Mouse (Mus musculus) cerebellum, adult 2 months (tissue): ENCODE results near the gene Nmi. TPM values are rescaled to one million over a fixed set of nuclear protein-coding genes. Genes with fewer than 3 reads are reported as not detected.

ENCODE experiments used
- DNase-seq, 2 experiments: peaks; one replicate each; pipeline ENCODE4 v3.0.0; 2021
- H3K27ac ChIP-seq: fragments of 200-500 bp; 2 replicates; pipeline ENCODE4 v1.5.1; 2012; ENCODE audit warnings: low read length, control low read depth, inconsistent platforms; ENCODE audit not compliant: insufficient read depth
- H3K27me3 ChIP-seq: fragments of 200-500 bp; 2 replicates; pipeline ENCODE4 v1.6.1; 2012; ENCODE audit warnings: inconsistent platforms, mild to moderate bottlenecking, low read length, moderate library complexity; ENCODE audit not compliant: control insufficient read depth, insufficient read depth
- H3K4me1 ChIP-seq: fragments of 200-500 bp; 2 replicates; pipeline ENCODE4 v1.6.1; 2011; ENCODE audit warnings: low read length; ENCODE audit not compliant: control insufficient read depth, insufficient read depth
- H3K4me3 ChIP-seq: fragments of 200-500 bp; replicated peaks from 2 replicates; pipeline ENCODE3; 2011; ENCODE audit warnings: mild to moderate bottlenecking, low read depth, low read length, control low read depth; ENCODE audit not compliant: insufficient read depth
- CTCF ChIP-seq: fragments of 200-500 bp; IDR thresholded peaks from 2 replicates; pipeline ENCODE4 v1.5.1; 2011; ENCODE audit warnings: low read depth, mild to moderate bottlenecking, control low read depth, low read length, moderate library complexity, borderline replicate concordance; ENCODE audit not compliant: insufficient read depth
- POLR2A ChIP-seq: fragments of 200-500 bp; IDR thresholded peaks from 2 replicates; pipeline ENCODE4 v1.6.1; 2011; ENCODE audit warnings: low read length, control low read depth, borderline replicate concordance; ENCODE audit not compliant: insufficient read depth
- WGBS: fragments of 180-500 bp; shearing (Covaris S2); methylation state at CpG from one replicate; pipeline ENCODE4 v1.1.7; 2018; 5-methylcytosine and 5-hydroxymethylcytosine counted together
- polyA plus RNA-seq: library from polyadenylated mRNA; depleted of rRNA; stranded (reverse); fragments of >200 nt; gene quantifications from 2 replicates; pipeline ENCODE4 v1.2.3, GENCODE M21; 2012

The Nmi gene
- polyA plus RNA-seq, 1 experiment = 6.7 TPM

DNA sequence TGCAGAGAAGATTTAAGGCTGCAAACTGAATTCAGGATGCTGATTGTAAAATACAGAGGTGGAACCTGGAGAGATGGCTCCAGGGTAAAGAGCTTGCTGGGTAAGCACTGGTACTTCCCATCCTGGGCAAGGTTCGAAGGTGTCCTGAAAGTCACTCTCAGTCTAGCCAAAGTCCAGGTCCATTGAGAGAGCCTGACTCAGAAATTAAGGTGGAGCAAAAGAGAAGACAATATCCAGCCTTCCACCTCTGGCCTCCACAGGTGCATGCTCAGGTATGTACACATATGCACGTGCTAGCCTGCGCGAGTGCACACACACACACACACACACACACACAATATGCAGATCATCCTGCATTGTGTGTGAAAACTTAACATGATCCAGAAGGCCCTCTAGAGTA is 2.4 kb downstream of the Nmi start:
- Histone ChIP-seq H3K27me3 (no peaks in the 10 kb centered on the region), H3K4me1 (no peaks in the 10 kb centered on the region), H3K27ac (no peak overlapping the region), H3K4me3 (no peak overlapping the region)
- DNase-seq = no peak
- no peak for TF ChIP-seq POLR2A
- TF ChIP-seq CTCF = no peak
- WGBS = 98% methylated on average over 4 of the region's 4 CpGs

DNA sequence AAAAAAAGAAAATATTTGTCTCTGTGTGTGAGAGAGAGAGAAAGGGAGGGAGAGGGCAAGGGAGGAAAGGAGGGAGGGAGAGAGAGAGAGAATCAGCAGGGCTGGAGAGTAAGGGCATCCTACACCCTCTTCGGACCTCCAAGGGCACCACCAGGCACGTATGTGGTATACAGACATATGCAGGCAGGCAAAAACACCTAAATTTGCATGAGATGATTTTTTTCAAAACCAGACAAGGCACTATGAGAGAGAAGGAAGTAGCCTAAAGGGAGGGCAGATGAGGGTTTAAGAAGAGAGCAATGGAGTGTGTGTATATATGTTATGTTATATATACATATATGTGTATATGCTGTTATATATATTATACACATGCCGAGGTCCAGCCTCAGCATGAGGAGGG is 6.0 kb downstream of the Nmi start:
- 94% methylated on average over 3 of the region's 3 CpGs for WGBS
- H3K27me3 ChIP-seq = no peaks in the 10 kb centered on the region

GRCm38 (mm10) chr2:51953648-51954204 is 19.6 kb downstream of the Nmi start:
- TF ChIP-seq CTCF (no peak), POLR2A (no peak)
- Histone ChIP-seq H3K27me3 (no peaks in the 10 kb centered on the region), H3K27ac (no peak overlapping the region), H3K4me1 (no peaks in the 10 kb centered on the region; the same call in 1 of the 2 replicates), H3K4me3 (no peak overlapping the region)
- no peak for DNase-seq
- 92% methylated on average over 7 of the region's 7 CpGs for WGBS

More for the DNA sequence above, 6.0 kb downstream of the Nmi start:
- no peaks in the 10 kb centered on the region for H3K4me1 ChIP-seq
- H3K4me3 ChIP-seq = no peak overlapping the region
- TF ChIP-seq POLR2A (no peak), CTCF (no peak)
- DNase-seq = no peak
- H3K27ac ChIP-seq = no peak overlapping the region

- H3K4me1 ChIP-seq = no peaks in the 10 kb centered on the region; the same call in 1 of the 2 replicates
- 67% methylated on average over 1 of the region's 1 CpGs for WGBS
- H3K4me3 ChIP-seq = no peak overlapping the region
- no peak for TF ChIP-seq POLR2A
- TF ChIP-seq CTCF = no peak
- DNase-seq = no peak
- no peak overlapping the region for H3K27ac ChIP-seq
- H3K27me3 ChIP-seq = no peaks in the 10 kb centered on the region
These were observed 22.4 kb downstream of the Nmi start for GRCm38 (mm10) chr2:51950876-51951275.

GRCm38 (mm10) chr2:51948105-51948830 is 25.0 kb downstream of the Nmi start:
- H3K4me3 ChIP-seq = no peak overlapping the region
- H3K4me1 ChIP-seq = no peaks in the 10 kb centered on the region
- H3K27me3 ChIP-seq = no peaks in the 10 kb centered on the region
- 75% methylated on average over 6 of the region's 6 CpGs for WGBS
- no peak for DNase-seq
- TF ChIP-seq CTCF = no peak
- no peak for TF ChIP-seq POLR2A
- no peak overlapping the region for H3K27ac ChIP-seq

- H3K27me3 ChIP-seq = no peaks in the 10 kb centered on the region
- no peak overlapping the region for H3K4me3 ChIP-seq
- DNase-seq = no peak
- no peak overlapping the region for H3K27ac ChIP-seq
- H3K4me1 ChIP-seq = no peaks in the 10 kb centered on the region
- 71% methylated on average over 2 of the region's 2 CpGs for WGBS
- TF ChIP-seq CTCF (no peak), POLR2A (no peak)
These were observed 27.5 kb downstream of the Nmi start for GRCm38 (mm10) chr2:51945812-51946211.

GRCm38 (mm10) chr2:51941832-51942231 is 31.5 kb downstream of the Nmi start:
- Histone ChIP-seq H3K27ac (no peak overlapping the region), H3K4me3 (no peak overlapping the region), H3K4me1 (no peaks in the 10 kb centered on the region), H3K27me3 (no peaks in the 10 kb centered on the region)
- TF ChIP-seq CTCF (no peak), POLR2A (no peak)
- WGBS = 90% methylated on average over 7 of the region's 7 CpGs
- no peak for DNase-seq

GRCm38 (mm10) chr2:51938750-51939149 is 34.5 kb downstream of the Nmi start:
- DNase-seq = no peak
- WGBS = 87% methylated on average over 3 of the region's 3 CpGs
- Histone ChIP-seq H3K27ac (no peak overlapping the region), H3K27me3 (no peaks in the 10 kb centered on the region), H3K4me1 (peaks cover 2% of the 10 kb centered on the region; the same call in 1 of the 2 replicates), H3K4me3 (no peak overlapping the region)
- TF ChIP-seq CTCF (no peak), POLR2A (no peak)
